Mouse (Mus musculus) lung, postnatal 4 days (tissue): ENCODE data around the gene Dnajc12.
A peak's percentile ranks its signal among the peaks of the same experiment; 100 is the strongest.
"Not testable (repeated sequence)": the region's sequence is repeated elsewhere in the genome, so short reads cannot be mapped to it uniquely, and the experiment has no call there.

ENCODE experiments used
- DNase-seq, 2 experiments: peaks; one replicate each; pipeline ENCODE4 v3.0.0; 2021

The Dnajc12 gene

DNA sequence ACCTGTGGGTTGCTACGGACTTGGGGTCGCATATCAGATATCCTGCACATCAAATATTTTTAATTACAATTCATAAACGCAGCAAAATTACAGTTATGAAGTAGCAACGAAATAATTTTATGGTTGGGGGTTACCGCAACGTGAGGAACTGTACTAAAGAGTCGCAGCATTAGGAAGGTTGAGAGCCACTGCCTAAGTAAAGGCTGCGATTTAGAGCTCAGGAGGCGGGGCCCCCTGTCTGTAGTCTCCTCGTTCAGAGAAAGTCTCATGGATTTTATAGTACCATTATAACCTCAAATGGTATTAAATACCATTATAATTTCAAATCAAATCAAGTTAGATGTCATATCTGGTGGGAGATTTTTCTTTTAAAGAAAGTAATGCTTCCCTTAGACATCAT lies 4.7 kb downstream of the Dnajc12 start:
- DNase-seq = no peak

DNA sequence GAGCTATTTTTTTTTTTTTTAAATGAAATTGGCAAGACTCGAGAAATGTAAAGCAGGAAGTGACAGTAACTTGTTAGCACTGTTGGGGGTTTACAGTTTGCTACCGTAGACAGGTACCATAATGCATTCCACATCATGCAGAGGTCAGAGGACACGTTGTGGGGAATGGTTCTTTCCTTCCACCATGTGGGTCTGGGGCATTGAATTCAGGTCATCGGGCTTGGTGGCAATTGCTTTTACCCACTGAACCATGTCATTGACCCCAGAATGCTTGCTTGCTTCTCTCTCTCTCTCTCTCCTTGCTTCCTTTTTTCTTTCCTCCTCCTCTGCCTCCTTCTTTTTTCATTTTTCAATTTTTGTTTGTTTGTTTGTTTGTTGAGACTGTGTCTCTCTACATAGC lies 6.7 kb downstream of the Dnajc12 start:
- no peak for DNase-seq

DNA sequence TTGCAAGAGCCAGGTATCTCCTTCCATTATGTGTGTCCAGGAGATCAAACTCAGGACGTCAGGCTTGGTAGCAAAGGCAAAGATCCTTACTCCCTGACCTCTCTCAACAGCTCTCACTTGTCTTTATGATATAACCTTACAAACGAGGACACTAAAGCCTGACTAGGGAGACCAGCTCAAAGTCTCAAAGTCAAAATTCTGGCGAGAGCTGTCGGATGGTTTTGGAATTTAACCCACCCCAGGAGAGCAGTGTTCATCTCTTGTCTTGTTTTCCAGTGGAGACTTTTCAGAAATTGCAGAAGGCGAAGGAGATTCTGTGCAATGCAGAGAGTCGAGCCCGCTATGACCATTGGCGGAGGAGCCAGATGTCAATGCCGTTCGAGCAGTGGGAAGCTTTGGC lies 14.7 kb downstream of the Dnajc12 start:
- DNase-seq = no peak

DNA sequence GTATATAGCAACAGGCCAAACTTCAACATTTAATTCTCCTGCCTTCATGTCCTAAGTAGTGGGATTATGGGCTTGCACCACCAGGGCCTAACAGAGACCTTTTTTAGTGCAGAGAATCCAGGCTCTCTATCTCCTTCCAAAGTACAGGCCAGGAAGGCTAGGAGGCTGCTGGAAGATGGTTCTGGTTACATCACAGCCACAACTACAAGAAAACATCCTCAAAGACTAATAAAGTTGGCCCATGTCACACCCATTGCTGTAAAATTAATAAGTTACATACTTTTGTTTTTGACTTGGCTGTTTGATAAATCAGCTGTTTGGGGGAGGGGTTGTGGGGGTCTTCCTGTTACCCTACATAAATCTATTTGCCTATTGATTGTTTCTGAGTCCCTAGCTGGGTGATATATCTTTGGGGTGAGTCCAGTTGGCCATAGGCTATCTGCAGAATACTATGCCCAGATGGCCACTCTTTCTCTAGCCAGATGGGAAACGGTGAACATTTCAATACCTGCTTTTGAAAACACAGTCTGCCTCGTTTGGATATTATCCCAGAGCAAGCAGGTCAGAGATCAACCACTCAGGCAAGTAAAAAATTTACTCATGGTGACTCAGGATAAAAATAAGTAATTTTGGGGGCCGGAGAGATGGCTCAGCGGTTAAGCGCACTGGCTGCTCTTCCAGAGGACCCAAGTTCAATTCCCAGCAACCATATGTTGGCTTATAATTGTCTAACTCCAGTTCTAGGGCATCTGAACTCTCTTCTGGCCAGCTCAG lies 20.7 kb downstream of the Dnajc12 start:
- no peak for DNase-seq

DNA sequence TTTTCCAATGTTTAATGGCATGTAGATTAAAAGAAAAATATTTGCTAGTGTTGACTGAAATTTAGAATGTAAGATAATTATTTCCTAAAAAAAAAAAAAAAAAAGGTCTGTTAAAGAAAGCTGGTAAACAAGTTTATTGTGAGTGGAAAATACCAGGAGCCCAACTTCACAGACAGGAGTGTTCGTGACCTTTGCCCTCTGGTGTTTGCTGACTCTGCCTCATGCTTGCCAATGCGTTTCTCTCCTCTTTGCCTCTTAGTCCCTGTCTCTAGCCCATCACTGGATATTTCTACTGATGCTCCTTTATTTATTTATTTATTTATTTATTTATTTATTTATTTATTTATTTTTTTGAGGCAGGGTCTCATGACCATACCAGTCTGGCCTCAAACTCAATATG lies 21.4 kb downstream of the Dnajc12 start:
- no peak for DNase-seq

DNA sequence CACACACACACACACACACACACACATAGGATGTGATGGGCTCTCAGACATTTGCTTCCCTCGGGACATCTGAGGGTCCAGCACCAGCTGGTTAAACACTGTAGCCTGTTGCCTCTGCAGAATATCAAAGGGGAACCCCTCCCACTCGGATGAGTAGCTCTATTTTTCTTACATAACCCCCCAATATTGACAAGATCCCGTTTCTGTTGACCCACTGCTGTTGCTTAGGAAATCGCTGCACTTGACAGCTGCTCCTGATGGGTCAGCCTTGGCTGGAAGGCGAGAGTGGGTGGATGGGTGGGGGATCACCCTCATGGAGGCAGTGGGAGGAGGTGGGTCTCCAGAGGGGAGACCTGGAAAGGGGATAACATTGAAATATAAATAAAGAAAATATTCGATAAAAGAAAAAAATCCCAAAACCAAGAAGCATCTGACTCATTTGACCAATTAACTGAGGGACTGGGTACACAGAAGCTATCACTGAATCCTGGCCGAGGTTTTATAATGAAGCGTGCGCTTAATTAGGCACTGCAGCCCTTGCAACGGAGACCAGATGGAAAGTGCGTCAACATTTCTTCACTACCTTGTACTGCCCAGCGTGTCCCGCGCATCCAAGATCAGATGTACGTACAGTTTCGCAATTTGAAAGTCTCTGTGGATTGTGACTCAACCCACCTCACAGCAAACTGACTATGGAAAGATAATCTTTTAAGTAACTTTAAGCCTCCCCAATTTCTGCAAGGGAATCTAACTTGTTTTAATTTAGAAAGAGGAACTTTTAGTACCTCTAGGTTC lies 28.1 kb downstream of the Dnajc12 start:
- DNase-seq = no peak

DNA sequence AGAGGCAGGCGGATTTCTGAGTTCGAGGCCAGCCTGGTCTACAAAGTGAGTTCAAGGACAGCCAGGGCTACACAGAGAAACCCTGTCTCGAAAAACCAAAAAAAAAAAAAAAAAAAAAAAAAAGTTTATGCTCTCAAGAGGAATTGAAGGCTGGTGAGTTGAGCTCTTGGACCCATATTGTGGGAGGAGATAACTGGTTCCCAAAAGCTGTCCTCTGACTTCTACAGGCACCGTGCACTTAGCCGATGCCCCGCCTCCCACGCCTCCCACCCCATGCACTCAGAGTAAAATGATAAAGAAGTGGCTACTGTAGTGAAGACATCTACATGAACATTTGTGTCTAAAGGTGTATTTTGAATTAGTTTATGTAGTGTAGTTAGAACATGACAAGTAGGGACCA lies 29.4 kb downstream of the Dnajc12 start:
- DNase-seq = not testable (repeated sequence)

DNA sequence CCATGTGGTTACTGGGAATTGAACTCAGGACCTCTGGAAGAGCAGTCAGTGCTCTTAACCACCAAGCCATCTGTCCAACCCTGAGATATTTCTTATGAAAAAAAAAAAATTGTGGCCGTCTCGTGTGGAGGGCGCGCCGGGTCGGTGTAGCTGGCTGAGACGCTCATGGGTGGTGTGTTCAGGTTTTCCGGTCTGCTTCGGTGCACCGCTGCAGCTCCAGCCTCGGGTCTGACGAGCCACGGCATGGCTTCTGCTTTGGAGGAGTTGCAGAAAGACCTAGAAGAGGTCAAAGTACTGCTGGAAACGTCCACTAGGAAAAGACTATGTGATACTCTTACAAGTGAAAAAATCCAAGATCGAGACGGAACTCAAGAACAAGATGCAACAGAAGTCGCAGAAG lies 30.5 kb downstream of the Dnajc12 start:
- no peak for DNase-seq

DNA sequence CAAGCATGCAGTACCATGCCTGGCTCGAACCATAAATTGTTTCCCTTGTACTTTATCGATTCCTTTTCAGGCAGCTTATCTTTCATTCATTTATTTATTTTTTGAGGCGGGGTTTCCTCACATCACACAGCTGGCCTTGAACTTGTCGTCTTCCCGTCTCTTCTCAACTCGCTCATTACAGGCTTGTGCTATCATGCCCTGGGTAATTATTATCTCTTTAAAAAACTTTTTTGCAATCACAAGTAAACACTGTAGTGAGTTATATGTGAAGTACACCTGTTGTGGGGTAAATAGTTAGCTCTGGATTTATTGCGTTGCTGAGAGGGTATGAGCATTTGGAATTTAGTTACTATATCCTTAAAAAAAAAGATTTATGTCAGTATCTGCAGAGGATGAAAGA lies 33.0 kb downstream of the Dnajc12 start:
- DNase-seq = no peak

DNA sequence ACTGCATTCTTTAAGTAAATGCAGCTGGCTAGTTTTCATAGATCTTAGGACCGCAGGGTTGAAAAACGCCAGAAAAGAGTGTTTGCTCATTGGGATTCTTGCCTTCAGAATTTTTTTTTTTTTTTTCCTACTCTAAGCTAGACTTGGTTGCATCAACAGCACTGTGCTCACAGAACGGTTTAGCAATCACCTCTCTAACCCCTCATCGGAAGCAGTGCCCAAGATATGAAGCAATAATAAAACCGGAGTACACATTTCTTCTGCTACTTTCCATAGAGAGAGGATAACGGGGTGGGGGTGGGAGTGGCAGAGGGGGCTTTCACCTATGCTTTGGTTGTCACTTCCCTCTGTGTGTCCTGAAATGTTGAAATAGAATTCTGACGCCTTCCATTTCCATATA lies 33.6 kb downstream of the Dnajc12 start:
- DNase-seq = no peak

DNA sequence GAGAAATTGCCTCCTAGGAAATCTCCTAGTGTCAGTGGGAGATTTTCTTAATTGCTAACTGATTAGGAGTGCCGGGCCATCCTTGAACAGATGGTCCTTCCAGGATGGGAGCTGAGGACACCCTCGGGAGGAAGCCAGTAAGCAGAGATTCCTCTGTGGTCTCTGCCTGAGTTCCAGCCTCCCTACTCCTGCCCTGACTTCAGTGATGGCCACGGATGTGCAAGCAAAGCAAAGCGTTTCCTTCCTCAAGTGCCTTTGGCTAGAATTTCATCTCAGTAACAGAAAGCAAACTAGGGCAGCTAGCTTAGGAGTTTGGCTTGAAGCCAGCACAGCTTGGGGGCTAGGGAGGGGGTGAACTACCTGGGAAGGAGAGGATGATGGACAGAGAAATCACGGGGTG lies 34.8 kb downstream of the Dnajc12 start:
- DNase-seq = no peak

DNA sequence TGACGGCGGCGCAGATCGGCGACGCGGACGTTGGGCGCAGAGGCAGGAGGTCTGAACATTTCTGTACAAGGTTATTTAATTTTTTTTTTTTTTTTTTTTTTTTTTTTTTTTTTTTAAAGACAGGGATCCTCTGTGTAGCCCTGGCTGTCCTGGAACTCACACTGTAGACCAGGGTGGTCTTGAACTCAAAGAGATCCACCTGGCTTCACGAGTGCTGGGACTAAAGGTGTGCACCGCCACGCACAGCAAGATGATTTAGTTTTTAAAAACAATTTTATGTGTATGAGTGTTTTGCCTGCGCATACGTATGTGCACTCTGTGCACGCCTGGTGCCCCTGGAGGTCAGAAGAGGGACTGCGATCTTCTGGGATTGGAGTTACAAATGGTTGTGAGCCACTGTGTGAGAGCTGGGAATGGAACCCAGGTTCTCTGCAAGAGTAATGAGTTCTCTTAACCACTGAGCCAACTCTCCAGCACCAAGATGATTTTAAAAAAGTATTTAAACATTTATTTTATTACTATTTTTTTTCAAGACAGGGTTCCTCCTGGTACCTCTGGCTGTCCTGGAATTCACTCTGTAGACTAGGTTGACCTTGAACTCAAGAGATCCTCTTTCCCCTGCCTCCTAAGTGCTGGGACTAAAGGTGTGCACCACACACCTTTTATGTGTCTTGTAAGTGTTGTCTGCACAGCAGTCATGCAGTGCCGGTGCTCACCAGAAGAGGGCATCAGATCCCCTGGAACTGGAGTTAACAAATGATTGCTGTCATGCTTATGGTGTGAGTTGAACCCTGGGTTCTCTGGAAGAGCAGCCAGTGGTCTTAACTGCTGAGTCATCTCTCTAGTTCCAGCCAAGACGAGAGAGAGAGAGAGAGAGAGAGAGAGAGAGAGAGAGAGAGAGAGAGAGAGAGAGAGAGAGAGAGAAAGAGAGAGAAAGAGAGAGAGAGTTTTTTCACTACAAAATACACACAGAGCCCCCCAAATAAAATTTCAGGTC lies 39.8 kb downstream of the Dnajc12 start, which contains the start of gene Gm7075:
Gm7075 (minus strand) TSS at position 51 of the 997 bp plus-strand sequence.
- peak; percentile 40 to 61 for DNase-seq

DNA sequence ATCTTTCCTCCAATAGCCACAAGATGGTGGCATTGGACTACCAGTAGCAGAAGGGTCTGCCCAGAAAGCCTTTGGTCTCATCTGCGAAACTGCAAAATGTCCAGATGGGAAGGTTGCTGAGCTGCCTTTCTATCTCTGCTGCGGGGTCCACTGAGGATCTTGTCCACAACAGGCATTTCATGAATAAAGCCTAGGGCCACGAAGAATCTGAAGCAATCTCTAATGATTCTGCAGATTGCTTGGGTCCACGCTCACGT lies 40.4 kb downstream of the Dnajc12 start:
- no peak for DNase-seq

DNA sequence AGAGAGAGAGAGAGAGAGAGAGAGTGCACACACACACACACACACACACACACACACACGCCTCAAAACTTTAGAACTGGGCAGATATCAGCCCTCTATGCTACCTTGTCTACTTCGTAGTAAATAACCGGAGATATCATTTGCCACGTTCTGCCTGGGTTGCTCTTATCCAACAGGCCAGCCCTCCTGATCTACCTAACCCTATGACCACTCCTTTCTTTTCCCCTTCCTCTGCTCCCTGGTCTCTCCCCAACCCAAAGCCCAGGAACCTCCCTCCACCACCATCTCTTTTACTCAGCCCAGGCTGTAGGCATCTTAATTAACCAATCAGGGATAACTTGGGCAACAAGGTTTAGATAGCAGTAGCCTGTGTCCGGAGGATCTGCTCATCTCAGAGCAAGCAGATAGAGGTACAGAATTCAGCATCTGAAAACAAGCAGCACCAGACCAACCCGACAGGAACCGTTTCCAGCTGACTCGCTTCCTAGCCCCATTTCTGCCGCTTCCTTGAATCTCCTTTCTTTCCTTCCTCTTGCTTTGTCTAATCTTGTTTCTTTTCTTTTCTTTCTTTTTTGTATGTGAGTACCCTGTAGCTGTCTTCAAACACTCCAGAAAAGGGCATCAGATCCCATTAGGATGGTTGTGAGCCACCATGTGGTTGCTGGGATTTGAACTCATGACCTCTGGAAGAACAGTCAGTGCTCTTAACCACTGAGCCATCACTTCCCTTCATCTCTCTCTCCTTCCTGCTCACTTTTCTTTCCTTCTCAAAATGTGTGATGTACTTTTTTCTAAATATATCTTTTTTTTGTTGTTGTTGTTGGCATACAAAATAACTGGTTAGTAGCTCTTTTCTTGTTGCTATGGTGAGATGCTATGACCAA lies 41.6 kb downstream of the Dnajc12 start:
- no peak for DNase-seq

DNA sequence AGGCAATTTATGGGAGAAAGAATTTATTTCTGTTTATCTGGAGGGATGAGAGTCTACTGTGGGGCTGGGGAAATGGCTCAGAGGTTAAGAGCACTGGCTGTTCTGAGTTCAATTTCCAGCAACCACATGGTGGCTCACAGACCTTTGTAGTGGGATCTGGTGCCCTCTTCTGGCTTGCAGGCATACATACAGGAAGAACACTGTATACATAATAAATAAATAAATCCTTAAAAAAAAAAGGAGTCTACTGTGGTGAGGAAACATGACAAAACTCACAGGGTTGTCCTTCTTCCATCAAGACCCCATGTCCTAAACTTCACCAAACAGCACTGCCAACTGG lies 42.2 kb downstream of the Dnajc12 start:
- DNase-seq = peak in 1 of 2 experiments; percentile 66

DNA sequence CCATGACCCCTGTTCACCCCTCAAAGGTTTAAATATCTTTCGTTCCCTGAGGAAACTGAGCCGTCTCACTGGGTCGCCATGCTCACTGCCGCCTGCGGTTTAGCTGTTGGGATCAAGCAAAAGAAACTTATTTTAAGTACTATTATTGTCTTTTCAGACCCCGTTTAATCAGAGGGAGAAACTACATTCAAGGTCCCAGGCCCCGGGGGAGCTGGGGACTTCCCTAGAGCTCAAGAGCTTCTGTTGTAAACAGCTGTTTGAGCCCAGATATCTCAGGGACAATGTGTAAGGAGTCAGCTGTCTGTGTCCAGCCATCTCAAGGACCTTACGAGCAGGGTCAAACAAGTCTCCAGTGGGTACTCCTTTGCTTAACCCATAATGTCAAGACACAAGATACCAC lies 44.9 kb downstream of the Dnajc12 start:
- no peak for DNase-seq

DNA sequence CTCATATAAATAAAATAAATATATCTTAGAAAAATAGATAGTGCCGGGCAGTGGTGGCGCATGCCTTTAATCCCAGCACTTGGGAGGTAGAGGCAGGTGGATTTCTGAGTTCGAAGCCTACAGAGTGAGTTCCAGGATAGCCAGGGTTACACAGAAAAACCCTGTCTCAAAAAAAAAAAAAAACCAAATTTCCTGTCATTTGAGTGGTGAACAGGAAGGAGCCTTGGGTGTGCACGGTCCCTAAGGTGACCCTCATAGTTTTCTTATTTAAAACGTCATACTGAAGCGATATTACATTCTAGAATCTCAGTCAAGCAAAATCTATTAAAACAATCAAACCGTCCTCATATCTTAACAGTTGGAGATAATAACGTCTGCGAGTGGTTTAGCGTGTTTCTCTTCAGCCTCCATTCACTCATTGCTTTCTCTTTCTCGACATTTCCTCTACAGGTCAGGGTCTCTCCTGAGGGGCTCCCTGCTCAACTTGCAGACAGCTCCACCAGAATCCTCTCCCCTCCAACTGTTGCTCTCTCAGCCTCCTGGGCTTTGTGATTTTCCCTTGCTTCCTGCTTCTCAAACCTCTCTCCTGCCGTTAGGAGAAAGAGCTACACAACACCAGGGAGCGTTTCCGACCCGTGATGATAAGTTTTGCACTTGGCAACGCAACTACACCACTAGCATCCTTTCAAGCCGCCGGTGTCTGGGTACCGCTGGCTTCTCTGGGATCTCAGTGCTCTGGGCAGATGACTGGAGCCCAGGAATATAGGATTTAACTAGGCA lies 46.2 kb downstream of the Dnajc12 start:
- DNase-seq = peak; percentile 35

DNA sequence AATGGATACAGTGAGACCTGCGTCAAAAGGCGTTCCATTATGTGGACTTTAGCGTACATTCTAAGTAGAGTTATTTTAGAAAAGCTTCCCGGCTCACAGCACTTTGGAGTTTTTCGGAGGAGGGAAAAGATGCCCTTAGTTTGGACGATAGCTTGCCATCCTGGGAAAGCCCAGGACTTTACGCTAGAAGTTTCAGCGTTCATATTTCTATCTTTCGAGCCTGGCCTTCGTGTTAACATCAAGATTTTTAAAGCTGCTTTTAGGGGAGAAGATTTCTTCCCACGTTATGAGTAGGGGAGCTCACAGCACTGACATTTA lies 46.7 kb downstream of the Dnajc12 start:
- no peak for DNase-seq

DNA sequence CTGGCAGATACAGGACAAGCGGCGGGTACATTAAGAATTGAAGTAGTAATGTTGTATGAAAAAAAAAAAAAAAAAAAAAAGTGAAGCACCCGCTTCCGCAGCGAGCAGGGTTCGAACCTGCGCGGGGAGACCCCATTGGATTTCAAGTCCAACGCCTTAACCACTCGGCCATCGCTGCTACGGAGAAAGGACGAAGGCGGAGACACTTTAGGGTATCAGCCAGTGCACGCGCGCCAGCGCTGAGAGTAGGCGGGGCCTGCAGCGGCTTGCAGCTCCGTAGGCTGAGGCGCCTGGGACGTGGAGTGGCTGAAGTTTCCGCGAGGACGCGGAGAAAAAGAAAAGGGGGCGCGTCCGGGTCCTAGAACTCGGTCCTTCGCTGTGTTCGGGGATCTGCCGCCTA lies 47.1 kb downstream of the Dnajc12 start:
- DNase-seq = peak; percentile 99 to 100

DNA sequence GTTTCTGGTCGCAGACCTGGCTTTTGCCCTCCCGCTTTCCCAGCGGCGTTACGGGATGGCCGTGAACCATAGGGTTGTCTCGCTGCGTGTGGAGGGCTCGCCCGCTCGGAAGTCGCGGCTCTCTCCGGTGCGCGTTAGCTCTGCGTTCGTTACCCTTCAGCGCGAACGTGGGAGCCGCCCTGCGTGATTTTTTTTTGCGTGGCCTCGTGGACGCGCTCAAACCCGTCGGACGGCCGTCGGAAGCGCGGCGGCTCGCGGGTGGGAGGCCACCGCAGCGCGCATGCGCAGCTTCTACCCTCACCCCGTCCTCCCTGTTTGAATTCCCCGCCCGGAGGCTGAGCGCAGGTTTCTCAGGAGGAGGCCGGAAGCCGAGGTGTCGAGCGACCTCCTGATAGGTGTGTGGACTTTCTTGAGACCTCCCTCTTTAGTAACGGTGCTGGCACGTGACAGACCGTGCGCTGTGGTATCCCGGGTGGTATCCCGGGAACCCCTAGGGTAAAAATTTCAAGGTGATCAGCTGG lies 47.6 kb downstream of the Dnajc12 start, which contains the start of gene Ctnna3:
Ctnna3 (plus strand) TSS at position 314 of the 521 bp plus-strand sequence.
- peak; percentile 88 to 92 for DNase-seq

DNA sequence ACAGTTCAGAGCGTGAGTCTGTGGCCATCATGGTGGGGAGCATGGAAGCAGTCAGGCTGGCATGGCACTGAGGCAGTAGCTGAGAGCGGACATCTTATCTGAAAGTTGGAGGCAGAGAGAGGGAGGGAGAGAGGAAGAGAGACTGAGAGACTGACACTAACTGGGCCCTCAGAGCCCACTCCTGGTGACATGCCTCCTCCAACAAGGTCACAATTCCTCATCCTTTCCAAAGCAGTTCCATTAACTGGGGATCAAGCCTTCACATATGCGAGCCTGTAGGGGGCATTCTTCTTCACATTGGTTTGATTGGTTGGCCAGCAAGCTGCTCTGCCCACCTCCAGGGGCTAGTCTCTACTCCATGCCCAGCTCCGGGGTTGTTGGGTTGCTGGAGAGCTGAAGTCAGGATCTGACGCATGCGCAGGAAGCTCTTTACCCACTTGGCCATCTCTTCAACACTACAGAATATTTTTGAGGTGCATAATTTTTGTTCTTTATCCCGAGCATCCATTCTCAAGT lies 49.0 kb downstream of the Dnajc12 start:
- DNase-seq = peak in 1 of 2 experiments; percentile 3
